Mouse (Mus musculus) left cerebral cortex, postnatal 10 days (tissue): ENCODE measurements at regions not wholly inside any gene's neighbourhood (a gene's known extent, or its start where the extent isn't known, plus 50 kb on each side); places are given as distances from the start of the nearest gene placed in this dataset.

Experiments used
- DNase-seq, 2 experiments: peaks; one replicate each; pipeline ENCODE4 v3.0.0; 2021 to 2022; ENCODE audit warnings: low spot score in 2 of 2, mixed read lengths in 1 of 2; ENCODE audit errors: extremely low spot score in 1 of 2
- intact Hi-C: fragments of 180-260 bp; cut with DNase I; formaldehyde crosslinking; loops from one replicate; pipeline ENCODE4 v1.15.1; 2025

DNA sequence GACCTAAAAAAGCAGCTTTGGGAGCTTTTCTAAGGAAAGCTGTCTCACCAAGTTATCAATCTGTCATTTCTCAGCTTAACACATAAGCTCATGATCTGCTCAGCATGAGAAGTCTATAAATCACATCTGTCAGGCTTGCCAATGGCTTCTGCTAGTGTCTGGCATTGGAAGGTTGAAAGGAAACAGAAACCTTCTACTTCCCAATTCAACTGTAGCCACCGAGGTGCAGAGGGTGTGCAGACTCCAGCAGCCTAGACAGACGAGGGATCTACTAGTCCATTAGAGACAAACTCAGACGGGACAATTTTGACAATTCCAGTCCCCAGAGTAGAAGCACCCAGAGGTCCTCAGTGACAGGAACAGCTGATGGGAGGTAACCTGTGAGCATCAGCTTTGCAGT lies 103.0 kb downstream of the Nab1 start:
- intact Hi-C loops: no loop called here
- no peak for DNase-seq

DNA sequence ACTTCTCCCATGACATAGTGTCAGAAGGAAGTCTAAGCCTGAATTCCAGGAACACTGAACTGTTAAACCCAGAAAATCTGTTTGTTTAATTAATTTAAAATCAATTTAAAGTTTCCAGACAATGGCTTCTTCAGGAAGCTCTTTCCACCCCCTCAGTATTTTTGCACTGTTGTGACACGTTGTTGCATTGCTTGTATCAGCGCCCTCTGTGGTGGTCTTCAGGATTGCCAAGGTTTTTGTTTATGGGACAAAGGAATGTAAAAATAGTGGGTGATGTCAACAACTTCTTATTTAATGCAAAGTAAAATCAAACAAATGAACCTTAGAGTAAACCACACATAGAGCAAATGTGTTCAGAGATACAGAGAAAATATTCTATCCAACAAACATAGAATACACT lies 107.5 kb downstream of the Nab1 start:
- intact Hi-C loops: no loop called here
- DNase-seq: peak in 1 of 2 experiments; percentile 17

DNA sequence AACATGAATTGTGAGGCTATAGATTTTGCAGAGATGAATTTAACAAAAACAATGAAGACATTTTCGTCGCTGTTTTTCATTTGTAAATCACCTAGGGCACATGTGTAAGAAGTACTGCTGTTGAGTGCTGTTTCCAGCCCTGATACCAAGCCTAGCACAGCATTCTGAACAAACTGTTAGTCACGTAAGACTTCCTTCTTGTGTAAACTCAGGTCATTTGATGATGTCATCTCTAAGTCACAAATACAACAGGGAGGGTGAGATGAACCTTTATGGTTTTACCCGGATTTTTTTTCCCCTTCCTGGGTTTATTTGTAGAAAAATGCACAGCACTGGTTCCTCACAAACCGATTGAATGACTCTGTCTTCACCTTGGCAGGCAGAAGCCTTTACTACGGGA lies 111.6 kb downstream of the Nab1 start:
- DNase-seq: no peak

DNA sequence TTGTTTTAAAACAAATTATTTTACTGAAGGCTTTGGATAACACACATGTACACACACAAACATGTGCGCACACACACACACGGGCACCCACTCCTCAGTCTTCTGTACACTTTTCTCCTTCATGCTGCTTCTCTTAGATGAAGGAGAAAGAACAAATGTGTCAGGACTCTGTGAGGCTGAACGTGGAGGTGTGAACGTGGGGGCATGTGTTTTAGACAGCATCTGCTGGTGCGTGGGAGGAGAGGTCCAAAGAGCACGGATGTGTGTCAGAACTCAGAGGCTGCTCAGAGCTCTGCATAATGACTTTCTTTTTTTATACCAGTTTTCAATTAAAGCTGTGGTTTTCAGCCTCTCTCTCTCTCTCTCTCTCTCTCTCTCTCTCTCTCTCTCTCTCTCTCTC lies 112.4 kb downstream of the Nab1 start:
- intact Hi-C loops: no loop called here
- DNase-seq: peak; percentile 24 to 35

More for the DNA sequence above, 111.6 kb downstream of the Nab1 start:
- intact Hi-C loops: no loop called here

DNA sequence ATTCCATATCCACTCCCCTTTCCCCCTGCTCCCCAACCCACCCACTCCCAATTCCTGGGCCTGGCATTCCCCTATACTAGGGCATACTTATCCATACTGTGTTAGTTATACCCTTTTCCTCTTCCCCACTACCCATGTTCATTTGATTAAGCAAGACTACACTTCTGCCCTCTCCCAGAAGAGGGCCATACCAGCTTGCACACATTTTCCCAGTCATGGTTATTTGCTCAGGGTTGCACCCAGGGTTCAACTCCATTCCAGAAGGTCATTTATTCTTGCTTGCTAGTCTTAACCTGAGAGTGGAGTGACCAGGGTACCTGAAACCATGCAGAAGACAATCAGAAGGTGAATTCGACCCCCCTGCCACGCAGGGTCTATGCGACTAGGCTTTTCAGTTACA lies 113.4 kb downstream of the Nab1 start:
- no peak for DNase-seq
- intact Hi-C loops: no loop called here

DNA sequence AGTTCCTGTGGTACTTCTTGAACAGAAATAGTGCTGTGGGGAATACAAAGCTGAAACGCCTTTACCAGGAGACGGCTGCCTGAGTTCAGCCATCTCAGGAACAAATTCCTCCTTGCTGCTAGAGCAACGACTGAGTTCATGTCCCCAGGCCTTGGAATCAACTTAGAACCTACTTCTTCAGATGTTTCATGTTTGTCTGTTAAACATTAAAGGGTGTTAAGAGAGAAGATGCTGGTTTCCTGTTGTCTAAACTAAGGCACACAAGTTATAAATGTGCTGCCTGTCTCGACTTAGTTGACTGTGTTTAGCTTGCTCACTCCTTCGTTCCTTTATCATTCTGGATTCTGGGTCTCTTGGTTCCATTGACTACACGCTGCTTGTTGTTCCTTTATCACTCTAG lies 125.2 kb downstream of the Nab1 start:
- DNase-seq: no peak
- intact Hi-C loops: no loop called here

DNA sequence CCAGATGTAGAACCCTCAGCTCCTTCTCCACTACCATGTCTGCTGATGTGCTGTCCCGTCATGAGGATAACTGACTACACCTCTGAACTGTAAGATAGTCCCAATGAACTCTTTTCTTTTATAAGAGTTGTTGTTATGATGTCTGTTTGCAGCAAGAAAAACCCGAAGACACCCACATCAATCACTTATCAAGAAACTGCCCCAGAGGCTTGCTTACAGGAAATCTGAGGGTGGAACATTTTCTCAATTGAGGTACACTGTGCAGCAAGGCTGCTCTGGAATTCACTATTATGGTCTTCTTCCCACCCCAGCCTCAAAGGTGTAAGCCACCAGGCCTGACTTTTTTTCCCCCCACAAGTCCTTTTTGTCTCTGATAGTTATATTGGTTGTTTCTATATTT lies 125.8 kb downstream of the Nab1 start:
- intact Hi-C loops: no loop called here
- no peak for DNase-seq

DNA sequence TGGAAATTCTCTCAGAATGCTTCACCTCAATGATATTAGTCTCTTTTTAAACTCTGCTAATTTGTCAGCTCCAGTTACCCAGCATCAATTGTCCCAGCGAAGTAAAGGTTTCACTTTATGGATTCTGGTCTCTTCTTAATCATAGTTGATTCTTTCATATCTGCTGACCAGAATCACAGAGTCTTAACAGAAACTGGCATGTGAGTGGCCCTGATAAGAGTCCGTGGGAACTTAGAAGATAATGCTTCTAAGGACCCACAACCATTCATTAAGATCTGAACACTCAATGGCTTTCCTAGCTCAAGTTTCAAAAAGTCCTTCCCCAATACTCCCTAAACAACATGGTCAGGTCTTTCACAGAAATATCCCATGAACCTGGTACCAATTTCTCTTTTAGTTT lies 126.7 kb downstream of the Nab1 start:
- DNase-seq: no peak
- intact Hi-C loops: no loop called here

DNA sequence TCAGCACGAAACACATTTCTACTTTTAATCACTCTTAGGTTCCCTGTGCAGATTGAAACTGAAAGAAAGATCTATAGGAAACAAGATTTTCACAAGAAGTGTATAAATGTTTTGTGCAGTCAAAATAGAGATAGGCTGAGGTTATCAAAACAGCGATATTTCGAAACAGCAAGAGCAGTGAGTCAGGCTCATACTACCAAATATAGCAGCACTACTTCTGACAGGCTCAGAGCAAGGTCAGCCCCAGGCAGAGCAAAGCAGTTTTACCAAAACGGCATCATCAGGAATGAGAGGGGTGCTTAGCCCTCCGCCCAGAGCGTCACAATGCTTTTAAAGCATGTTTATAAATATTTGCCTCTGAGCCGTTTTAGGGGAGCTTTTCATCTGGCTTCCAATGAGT lies 133.4 kb upstream of the Gls start:
- intact Hi-C loops: no loop called here
- no peak for DNase-seq

DNA sequence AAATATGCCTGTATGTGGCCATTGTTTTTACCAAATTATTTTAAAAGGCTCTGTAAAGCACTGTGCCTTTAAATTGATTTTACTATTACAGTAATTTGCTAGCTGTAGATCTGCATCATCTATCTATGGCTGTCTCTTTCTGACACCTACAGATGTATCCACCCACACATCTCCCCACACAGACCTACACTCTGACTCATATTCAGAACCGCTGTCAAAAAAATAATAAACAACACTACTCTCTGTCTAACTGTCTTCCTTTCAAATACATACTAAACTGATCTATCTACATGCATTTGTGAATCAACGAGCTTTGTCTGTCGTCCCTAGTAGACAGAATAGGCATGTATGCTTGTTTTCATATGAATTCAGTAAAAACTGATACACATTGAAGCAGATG lies 130.6 kb upstream of the Gls start:
- DNase-seq: no peak

DNA sequence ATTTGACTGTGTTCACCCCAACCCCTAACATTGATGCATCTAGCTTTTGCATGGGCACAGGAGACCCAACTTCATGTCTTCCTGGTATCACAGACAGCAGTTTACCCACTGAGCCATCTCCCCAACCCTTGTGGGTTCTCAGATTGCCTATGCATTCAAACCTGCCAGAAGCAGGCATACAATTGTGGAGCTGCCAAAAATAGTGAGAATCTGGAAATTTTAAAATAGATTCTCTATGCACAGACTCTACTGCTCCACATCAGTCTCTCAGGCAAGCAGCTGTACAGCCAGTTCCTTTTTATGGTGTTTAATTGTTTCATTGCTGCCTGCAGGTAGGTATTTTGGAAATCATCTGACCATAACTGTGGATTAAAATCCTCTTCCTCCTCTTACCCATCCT lies 129.9 kb upstream of the Gls start:
- intact Hi-C loops: no loop called here
- no peak for DNase-seq

More for the DNA sequence above, 130.6 kb upstream of the Gls start:
- intact Hi-C loops: no loop called here

DNA sequence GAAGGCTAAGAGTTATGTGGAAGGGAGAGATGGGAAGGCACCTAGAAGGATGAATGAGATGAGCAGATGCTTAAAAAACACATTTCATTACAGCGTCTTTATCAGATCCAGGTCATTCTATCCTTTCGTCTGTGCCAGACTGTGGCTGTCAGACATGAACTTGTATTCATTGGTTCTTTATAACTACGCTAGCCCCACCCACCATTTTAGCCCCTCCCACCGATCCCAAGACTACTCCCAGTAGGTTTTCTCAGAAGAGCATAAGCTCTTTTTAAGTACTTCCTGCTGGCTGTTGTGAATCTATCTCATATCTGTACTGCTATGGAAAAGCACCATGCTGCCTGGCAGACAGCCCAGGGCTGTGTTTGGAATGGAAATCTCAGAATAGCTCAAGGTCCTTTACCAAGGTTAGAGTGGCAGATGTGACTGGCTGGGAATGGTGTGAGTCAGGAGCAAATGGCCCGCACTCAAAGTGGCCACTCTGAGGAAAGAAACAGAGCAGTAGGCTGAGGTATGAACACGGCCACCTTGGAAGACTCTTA lies 121.1 kb upstream of the Gls start:
- peak; percentile 14 to 53 for DNase-seq
- intact Hi-C loops: no loop called here

DNA sequence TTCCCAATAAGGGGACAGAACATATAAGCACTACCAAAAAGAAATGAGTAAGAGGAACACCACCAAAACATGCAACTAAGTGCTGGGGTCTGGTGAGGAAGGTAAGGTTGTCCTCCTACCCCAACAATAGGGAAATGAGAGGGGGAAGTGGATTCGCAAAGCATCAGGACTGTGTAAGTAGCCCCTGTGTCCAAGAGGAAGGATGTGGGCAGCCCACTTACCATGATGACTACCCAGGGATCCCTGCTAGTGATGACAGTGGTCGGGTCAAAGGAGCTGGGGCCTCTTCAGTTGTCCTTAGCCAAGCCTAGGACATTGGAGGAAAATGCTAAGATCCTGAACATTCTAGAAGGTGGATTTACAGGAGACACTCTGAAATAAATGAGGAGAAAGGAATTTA lies 109.1 kb upstream of the Gls start:
- no peak for DNase-seq
- intact Hi-C loops: no loop called here

DNA sequence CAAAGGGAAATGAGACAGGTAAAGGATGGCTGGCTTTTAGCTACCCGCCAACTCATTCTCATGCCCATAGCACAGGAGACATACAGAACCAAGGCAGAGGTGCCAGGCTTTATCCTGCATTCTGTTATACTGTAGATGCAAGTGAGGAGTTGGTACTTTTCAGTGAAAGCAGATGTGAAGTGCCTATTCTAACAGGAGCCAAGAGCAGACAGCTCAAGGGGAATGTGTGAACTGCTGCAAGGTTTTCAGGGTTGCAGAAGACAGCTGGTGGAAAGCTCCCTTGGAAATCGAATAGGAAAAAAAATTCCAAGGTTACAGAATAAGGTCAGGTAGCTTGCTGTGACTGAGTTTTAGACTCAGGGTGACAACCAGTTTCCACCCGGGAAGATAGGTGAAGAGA lies 105.7 kb upstream of the Gls start:
- intact Hi-C loops: no loop called here
- DNase-seq: no peak

DNA sequence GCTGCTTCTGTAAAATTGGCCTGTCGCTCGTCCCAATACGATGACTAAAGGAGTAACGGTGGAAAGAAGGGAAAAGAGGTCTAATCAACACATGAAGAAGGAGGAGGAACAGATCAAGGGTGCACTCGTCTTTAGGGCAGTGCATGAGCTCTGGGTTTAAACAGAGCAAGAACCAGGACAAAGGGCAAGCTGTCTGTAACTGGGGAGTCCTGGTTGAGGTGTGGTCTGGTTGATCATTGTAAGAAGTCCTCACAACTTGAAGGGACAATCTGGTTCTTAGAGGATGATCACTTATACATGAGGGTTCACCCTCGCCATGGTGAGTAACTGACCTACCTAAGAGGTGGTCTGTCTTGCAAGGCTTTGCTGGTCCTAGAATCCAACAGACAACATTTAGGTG lies 105.2 kb upstream of the Gls start:
- intact Hi-C loops: no loop called here
- DNase-seq: no peak

DNA sequence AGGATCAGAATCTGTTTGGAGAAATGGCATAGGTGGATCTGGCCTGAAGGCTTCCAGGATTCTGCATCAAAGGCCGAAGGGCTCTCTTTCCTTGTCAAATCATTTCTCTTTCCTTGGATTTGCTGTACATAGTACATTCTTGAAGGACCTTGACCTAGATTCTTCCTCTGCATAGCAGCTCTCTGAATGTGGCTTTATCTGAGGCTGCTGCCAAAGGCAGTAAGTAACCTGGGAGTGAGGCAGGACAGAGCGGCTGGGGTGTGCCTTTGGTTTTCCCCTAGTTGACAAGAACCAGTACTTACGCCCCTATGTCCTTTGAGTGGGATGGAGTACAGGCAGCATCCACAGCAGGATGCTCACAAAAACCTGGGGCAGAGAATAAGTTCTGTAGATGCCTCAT lies 103.7 kb upstream of the Gls start:
- intact Hi-C loops: no loop called here
- no peak for DNase-seq

DNA sequence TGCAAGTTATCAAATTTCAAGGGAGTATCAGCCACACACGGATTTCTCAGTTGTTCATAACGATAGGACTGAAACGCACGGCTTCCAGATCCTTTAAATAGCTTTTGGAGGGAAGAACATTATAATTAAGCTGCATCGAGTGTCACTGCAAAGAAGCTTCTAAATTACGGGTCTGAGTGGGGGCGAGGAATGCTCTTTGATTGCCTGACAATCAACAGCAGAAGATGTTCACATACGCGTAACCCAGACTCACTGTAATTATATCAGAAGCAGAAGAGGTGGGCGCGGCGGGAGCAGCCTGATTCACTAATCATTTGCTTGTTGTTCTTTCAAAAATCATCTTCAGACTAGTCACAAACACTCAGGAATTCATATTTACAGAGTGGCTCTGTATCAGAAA lies 99.0 kb upstream of the Gls start:
- DNase-seq: peak in 1 of 2 experiments; percentile 12
- intact Hi-C loops: no loop called here

DNA sequence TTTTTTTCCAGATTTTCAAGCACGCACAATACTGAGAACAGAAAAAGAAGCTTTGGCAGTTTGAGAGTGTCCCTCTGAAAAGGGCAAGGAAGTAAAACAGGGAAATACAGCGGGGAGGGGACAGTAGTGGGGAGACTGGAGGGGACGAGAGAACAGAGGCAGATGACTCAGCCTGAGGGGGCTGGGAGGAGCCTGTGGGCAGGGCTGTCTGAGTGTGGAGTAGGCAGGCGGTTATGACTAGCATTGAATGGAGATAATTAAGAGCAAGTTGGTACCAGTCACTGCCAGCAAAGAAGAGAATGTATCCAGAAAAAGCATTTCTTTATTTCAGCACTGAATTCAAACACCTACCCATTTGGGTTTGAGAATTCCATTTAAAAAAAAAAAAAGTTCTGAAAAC lies 98.4 kb upstream of the Gls start:
- peak; percentile 34 to 41 for DNase-seq
- intact Hi-C loops: no loop called here

DNA sequence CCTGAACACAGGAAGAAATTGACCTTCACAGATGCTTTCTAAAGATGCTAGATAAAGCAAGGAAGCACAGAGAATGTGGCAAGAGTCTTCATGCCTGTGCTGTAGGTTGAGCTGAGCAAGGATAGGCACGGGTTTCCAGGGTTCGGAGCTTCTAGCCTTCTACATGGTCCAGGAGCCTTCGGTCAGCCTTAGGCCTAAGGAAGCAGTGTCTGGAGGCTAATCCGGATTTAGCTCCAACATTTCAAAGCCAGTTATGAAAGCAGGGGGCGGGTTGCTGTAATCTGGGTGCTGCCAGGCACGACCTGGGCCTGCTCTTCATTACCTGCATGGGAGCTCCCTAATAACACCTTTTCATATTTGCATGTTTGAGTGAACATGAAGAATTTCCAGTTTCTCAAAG lies 97.5 kb upstream of the Gls start:
- DNase-seq: no peak
- intact Hi-C loops: no loop called here

DNA sequence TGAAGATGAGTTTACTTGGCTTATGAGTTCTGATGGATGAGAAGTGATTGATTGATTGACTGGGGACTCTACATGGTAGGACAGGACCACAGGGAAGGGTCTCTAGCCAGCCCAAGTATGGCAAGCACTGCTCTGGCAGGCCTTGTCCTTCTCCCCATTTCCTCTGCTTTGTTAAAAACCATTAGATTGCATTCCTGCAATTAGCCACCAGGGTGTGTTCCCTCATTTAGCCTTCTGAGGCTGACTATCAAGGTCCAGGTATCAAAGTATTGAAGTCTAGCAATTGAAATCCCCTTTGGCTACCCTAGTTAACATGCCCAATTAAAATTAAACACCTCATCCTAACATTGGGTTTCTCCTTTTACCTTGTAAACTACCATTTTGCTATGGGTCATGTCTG lies 95.5 kb upstream of the Gls start:
- intact Hi-C loops: no loop called here
- no peak for DNase-seq

DNA sequence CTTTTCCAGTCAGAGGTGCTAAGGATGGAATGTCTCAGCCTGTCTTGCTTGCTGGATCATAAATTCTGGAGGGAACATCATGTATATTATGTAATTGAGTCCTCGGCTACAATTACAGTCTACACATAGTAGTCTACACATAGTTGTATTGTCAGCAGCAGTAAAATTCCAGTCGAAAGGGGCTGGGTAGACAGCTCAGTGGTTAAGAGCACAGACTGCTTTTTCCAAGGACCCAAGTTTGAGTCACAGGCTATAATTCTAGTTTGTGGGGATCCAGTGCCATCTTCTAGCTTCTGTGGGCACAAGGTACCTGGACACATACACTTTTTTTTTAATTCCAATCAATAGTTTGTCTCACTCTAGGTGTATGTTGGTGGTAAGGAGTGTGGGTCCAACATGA lies 91.3 kb upstream of the Gls start:
- no peak for DNase-seq
- intact Hi-C loops: no loop called here
